Mouse (Mus musculus): ENCODE results near the gene Bmp2k. TPM values are rescaled to one million over a fixed set of nuclear protein-coding genes. Genes with fewer than 3 reads are reported as not detected.
"Not testable (repeated sequence)": the region's sequence is repeated elsewhere in the genome, so short reads cannot be mapped to it uniquely, and the experiment has no call there.

The Bmp2k gene
- total RNA-seq, 2 experiments from 2014 or later: 10.8 to 11.6 TPM

- DNase-seq (ENCODE audit: low spot score in 2 of 2): no peak
Observed at GRCm38 (mm10) chr5:97001153-97001552, 3.7 kb downstream of the Bmp2k start.

DNA sequence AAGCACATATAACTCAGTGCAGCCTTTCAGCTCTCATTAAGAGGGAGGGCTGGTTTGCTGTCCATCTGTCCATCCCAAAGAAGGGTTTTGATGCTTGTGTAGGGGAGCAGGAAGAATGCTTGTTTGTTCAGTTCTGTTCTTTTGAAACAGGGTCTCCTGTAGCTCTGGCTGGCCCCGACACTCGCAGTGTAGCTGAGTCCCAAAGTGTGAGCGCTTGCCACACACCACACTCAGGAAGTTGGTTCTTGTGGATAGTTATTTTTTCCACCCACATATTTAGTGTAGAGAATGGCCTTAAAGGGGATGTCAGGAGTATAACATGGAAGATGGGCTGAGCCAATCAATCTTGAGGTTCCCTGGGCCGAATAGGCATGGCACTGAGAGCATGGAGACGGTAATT, 4.1 kb downstream of the Bmp2k start:
- no peak for DNase-seq (ENCODE audit: low spot score in 2 of 2)

- DNase-seq (ENCODE audit: low spot score in 2 of 2): no peak
Observed at GRCm38 (mm10) chr5:97002336-97002735, 4.8 kb downstream of the Bmp2k start.

DNA sequence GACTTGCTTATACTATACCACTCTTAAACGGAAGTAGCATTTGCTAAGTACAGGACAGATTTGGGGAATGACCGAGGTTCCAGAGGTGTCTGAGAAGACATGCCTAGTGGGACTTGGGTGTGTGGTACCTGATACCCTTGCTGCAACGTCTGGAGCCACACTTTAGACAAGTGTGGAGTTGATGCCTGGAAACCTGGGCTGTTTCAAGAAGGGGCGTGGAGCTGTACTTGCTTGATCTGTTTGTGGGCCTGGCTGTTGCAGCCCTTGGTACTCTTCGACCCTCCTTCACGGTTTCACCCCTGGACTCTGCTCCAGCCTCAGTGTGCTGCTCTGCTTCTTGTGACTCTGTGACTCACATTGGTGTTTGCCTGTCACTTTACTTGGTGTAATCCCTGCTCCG, 5.4 kb downstream of the Bmp2k start:
- DNase-seq (ENCODE audit: low spot score in 2 of 2): no peak

- no peak for DNase-seq (ENCODE audit: low spot score in 2 of 2)
Observed at GRCm38 (mm10) chr5:97004178-97005030, 6.9 kb downstream of the Bmp2k start.

- DNase-seq (ENCODE audit: low spot score in 2 of 2): no peak
Observed at GRCm38 (mm10) chr5:97005891-97006290, 8.4 kb downstream of the Bmp2k start.

DNA sequence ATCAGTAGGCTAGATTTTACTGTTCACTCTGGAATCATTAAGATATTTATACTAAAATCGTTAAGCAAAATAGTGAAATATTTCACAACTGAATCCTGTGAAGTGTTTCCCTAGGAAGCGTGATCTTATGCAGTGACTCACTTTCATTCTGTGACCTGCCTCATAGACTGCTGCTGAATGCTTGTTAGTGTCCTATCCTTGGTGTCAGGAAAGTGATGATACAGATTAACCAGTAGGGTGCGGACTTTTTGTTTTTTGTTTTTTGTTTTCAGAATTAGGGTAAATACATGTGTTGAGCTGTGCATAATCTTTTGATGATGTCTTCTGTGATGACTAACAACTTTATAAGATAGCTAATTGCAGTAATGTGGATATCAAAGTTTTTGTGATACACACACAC, 9.4 kb downstream of the Bmp2k start:
- DNase-seq (ENCODE audit: low spot score in 2 of 2): no peak

DNA sequence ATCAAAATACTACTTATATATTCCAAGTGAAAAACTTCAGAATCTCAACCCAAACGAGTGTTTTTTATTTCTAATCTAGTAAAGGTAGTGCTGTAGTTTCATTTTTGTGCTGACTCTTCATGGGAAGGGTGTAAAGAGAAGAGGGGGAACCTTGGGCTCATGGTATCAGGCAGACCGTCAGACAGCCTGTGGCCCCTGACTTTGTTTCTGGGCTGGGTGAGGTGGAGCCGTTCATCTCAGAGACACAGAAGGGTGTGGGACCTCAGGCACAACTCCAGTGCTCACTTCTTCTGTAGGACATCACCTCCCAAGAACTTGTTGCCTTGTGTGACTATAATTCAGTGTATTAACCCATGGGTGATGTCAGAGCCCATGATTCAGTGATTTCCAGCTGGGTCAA, 10.0 kb downstream of the Bmp2k start:
- DNase-seq (ENCODE audit: low spot score in 2 of 2): no peak

DNA sequence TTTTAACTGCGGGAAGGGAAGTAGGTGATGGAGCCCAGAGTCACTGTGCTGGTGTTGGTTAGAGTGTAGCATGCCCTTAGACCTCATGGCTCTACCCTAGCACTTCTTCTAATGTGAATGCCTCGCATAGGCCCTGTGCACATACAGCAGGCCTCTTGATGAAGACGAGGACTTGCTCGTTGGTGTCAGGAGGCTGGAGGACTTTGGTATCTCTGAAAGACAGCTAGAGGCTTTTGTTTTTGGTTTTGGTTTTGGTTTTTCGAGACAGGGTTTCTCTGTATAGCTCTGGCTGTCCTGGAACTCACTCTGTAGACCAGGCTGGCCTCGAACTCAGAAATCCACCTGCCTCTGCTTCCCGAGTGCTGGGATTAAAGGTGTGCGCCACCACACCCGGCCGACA, 11.7 kb downstream of the Bmp2k start:
- DNase-seq (ENCODE audit: low spot score in 2 of 2): not testable (repeated sequence)

DNA sequence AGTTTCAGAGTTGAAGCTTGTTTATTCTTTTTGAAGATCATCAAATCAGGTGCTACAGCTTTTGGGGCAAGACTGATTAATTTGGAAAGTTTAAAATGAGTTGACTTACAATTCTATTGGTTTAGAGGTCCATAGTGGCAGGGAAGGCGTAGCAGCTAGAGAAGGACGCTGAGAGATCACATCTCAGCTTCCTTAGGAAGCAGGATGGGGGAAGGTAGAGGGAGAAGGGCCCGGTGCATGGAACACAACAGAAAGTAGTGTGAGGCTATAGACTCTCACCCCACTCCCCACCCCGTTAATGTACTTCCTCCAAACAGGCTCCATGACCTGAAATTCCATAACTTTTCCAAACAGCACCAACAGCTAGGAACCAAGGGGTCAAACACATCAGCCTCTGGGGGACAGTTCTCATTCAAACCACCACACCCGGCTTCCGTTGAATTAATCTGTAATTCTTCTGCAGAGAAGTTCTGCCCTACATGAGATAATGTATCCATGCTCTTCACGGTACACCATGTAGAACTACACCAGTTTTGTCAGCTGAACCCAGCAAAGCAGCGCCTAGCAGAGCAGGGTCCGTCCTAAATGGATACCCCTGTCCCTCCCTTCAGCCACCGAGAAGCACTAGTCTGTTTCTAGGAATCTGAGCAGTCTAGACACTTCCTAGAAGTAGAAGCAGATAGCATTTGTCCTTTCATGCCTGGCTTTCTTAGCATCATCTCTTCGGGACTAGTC, 12.3 kb downstream of the Bmp2k start:
- DNase-seq (ENCODE audit: low spot score in 2 of 2): no peak

DNA sequence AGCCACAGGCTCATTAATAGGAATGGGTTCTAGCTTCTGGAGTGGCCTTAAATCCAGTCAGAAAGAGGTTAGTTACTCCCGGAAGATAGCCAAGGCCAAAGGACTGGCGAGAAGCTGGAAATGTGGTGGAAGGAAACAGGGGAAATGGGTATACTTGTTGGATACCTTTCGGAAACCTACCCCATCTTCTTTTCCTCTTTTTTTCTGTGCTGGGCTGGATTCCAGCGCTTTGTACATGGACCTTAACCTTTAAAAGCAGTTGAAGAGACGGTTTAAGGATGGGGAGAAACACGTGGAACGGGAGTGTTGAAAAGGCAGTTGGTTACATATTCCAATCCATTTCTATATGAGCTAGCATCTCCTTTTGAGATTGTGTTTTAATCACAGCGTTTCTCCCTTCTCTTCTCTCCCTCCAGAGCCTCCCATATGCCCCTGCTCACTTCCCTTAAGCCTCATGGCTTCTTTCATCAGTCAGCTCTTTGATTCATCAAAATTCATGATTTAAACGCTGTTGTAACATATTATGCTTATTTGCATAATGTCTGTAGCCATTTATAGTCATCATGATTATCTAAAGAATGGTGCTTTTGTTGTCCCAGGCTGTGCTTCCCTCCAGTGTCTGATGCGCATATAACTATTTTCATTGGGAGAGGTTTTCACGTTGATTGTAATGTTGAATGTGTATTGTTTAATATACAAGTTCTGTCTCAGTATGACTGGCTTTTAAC, 18.5 kb downstream of the Bmp2k start:
- DNase-seq (ENCODE audit: low spot score in 2 of 2): no peak

GRCm38 (mm10) chr5:97016842-97017577, 19.5 kb downstream of the Bmp2k start:
- no peak for DNase-seq (ENCODE audit: low spot score in 2 of 2)

GRCm38 (mm10) chr5:97022305-97023278, 25.1 kb downstream of the Bmp2k start:
- DNase-seq (ENCODE audit: low spot score in 2 of 2): no peak

- DNase-seq (ENCODE audit: low spot score in 2 of 2): no peak
Observed at GRCm38 (mm10) chr5:97024834-97025233, 27.3 kb downstream of the Bmp2k start.

DNA sequence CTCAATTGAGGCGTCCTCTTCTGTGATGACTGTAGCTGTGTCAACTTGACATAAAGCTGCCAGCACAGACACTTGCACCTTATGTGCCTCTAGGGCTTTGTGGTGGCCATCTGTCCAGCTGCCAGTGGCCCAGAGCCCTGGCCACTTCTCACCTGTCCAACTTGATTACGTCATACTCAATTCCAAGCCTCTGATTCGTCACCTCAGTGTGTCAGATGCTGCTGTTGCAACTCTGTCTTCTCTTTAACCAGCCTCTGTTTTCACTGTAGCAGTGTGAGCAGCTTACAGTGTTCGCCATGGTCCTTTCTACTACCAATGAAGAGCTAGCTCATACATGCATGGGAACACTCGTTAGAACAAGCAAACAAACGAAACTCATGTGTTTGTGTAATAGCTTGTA, 28.2 kb downstream of the Bmp2k start:
- no peak for DNase-seq (ENCODE audit: low spot score in 2 of 2)

GRCm38 (mm10) chr5:97028004-97028403, 30.5 kb downstream of the Bmp2k start:
- DNase-seq (ENCODE audit: low spot score in 2 of 2): no peak

GRCm38 (mm10) chr5:97028840-97029239, 31.4 kb downstream of the Bmp2k start:
- DNase-seq (ENCODE audit: low spot score in 2 of 2): not testable (repeated sequence)

DNA sequence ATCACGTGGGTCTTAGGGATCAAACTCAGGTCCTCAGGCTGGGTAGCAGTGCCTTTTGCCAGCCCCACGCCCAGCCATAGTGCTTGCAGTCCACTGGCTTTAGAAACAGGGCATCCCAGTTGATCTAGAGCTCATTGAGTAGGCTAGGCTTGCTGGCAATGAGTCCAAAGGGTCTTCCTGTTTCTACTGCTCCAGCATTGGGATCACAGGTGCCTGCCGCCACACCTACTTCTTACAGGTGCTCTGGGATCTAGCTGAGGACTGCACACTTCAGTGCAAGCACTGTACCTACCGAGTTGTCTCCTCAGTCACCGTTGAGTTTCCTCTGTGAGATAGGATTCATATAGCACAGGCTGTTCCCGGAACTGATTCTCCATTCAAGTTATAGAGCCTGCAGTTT, 34.3 kb downstream of the Bmp2k start:
- DNase-seq (ENCODE audit: low spot score in 2 of 2): no peak

GRCm38 (mm10) chr5:97045260-97045659, 47.8 kb downstream of the Bmp2k start:
- no peak for DNase-seq (ENCODE audit: low spot score in 2 of 2)

DNA sequence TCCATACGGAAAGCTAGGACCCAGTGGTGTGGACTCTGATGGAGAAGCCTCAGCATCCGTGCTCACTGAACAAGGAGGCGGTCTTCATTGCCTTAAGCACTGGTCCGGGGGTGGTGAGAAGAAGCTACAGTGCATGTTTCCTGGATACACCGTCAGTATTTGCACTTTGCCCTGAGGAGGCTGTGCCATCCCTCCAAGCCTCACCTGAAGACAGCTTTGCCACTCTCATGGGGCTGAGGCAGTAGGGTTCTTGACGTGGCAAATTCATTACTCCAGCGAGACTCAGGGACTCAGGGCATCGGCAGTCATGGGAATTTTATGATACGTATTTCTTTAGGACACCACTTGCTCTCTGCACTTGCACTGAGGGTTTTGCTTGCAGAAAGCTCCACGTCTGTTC, 49.2 kb downstream of the Bmp2k start:
- DNase-seq (ENCODE audit: low spot score in 2 of 2): no peak

All from left cerebral cortex, adult 18-20 months (tissue).